Mouse (Mus musculus) bone marrow, adult 2 months (tissue): ENCODE results near the gene Il16.

Source experiments
- CTCF ChIP-seq: fragments of 200-500 bp; IDR thresholded peaks from 2 replicates; pipeline ENCODE4 v1.5.1; 2011; ENCODE audit warnings: low read length, control low read depth; ENCODE audit not compliant: control insufficient read depth, insufficient read depth
- POLR2A ChIP-seq: fragments of 200-500 bp; IDR thresholded peaks from 2 replicates; pipeline ENCODE4 v1.6.1; 2011; ENCODE audit warnings: low read depth, mild to moderate bottlenecking, control low read depth, low read length, borderline replicate concordance; ENCODE audit not compliant: control insufficient read depth

- TF ChIP-seq CTCF (no peak), POLR2A (no peak)
These were observed 126.8 kb downstream of the Il16 start for GRCm38 (mm10) chr7:83618709-83619108.
